Mouse (Mus musculus): ENCODE data around the gene Hoxa6. TPM values are rescaled to one million over a fixed set of nuclear protein-coding genes. Genes with fewer than 3 reads are reported as not detected.

Gene Hoxa6
- total RNA-seq, 2 experiments from 2014 or later: not detected

- DNase-seq (ENCODE audit: low spot score in 2 of 2): no peak
- Histone ChIP-seq H3K4me3 (no peak overlapping the region), H3K27ac (no peak overlapping the region)
- no peak for TF ChIP-seq CTCF (conservative IDR thresholded peaks at IDR 0.05)
Measured at GRCm38 (mm10) chr6:52228475-52229465, 20.2 kb upstream of the Hoxa6 start.

DNA sequence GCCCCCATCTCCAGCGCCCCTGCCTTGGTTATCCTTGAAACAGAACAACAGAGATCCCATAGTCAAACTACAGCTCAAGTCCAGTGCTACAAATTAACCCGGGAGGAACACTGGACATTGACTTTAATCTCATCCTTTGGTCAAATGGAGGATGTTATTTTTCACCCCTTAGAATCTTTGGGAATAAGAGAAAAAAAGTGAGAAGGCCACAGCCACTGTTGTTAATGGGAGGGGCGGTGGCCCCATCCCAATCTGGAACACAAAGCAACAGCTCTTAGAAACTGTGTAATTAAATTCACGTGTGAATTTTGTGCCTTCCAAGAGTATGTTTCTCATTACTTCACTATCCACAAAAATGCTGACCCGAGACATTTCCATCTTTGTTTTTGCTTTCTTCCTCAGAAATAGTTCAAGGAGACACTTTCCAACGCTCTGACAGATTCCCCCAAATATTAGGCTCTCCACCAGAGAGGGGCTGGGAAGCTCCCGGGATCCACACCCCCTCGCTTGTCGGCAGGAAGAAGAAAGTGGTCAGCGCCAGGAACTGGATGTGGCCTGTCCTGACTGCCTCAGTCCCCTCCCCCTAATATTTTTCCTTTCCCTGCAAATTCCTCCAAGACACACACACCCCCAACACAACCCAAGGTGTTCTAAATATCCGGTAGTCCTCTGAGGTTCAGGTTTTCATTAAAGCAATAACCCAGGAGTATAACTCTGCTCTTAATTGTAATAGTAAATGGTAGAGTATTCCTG is 19.1 kb upstream of the Hoxa6 start:
- no peak overlapping the region for H3K4me3 ChIP-seq
- no peak for DNase-seq (ENCODE audit: low spot score in 2 of 2)
- no peak overlapping the region for H3K27ac ChIP-seq
- no peak for TF ChIP-seq CTCF (conservative IDR thresholded peaks at IDR 0.05)

GRCm38 (mm10) chr6:52226569-52227257 is 18.2 kb upstream of the Hoxa6 start:
- Histone ChIP-seq H3K4me3 (no peak overlapping the region), H3K27ac (no peak overlapping the region)
- TF ChIP-seq CTCF (conservative IDR thresholded peaks at IDR 0.05): no peak
- no peak for DNase-seq (ENCODE audit: low spot score in 2 of 2)

DNA sequence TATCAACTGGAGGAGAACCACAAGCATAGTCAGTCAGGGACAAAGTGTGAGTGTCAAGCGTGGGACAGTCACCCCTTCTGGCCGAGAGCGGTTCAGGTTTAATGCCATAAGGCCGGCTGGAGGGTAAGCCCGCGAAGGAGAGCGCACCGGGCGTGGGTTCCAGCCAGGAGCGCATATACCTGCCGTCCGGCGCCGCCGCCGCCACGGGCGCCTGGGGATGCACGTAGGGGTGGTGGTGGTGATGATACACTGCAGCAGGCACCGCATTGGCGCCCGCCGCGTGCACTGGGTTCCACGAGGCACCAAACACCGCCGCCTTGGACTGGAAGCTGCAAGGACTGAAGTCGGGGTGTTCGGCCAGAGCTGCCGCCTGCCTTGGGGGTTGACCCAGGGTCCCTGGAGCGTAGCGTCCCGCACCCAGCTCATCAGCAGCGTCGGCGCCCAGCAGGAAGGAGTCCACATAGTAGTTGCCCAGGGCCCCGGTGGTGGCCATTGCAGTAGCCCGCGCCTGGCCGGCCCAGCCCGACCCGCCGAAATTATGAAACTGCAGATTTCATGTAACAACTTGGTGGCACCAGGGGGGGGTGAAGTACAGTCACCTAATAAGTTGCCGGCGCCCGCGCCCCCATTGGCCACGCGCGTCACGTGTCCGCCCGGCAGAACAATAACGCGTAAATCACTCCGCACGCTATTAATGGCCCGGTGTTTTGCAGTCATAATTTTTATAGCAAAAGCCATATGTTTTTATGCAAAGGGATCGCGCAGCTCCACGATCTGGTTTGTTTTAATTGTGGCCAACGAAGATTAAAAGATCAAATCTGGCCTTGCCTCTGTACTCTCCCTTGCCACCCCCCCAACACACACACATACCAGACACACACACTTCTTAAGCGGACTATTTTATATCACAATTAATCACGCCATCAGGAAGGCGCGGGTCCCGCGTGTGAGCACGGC is 17.4 kb upstream of the Hoxa6 start:
- H3K4me3 ChIP-seq: no peak overlapping the region
- TF ChIP-seq CTCF (conservative IDR thresholded peaks at IDR 0.05): no peak
- no peak for DNase-seq (ENCODE audit: low spot score in 2 of 2)
- H3K27ac ChIP-seq: no peak overlapping the region

DNA sequence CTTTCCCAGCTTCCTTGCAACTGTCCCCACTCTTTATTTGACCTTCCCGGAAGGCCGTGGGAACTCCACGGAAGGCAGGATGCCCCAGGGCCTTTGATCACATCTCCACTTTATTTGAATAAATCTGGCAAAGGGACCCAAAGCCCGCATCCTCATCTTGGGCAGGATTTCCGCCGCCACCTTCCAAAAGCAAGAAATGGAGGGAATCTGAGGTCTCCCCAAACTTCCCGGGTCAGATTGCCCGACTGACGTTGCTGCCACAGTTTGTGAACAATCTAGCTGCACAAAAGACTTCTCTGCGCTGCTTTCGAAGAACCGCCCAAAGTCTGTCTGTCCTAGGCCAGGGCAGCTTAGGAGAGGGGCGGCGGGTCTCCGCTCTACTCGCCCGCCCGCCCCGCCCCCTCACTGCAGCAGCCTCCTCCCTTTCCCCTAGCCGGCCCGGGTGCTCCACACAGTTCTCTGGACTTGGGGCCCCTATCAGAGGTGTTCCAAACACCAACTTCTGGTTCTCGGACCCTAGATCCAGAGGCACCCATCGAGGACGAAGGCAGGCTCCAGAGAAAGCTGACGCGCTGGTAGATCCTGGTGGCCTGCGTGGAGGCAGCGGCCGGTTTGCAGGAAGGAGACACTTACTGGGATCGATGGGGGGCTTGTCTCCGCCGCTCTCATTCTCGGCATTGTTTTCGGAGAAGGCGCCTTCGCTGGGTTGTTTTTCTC is 16.5 kb upstream of the Hoxa6 start:
- TF ChIP-seq CTCF (conservative IDR thresholded peaks at IDR 0.05): no peak
- DNase-seq (ENCODE audit: low spot score in 2 of 2): no peak
- no peak overlapping the region for H3K4me3 ChIP-seq
- no peak overlapping the region for H3K27ac ChIP-seq

- no peak for TF ChIP-seq CTCF (conservative IDR thresholded peaks at IDR 0.05)
- DNase-seq (ENCODE audit: low spot score in 2 of 2): no peak
- no peak overlapping the region for H3K4me3 ChIP-seq
- H3K27ac ChIP-seq: no peak overlapping the region
Measured at GRCm38 (mm10) chr6:52223939-52224760, 15.6 kb upstream of the Hoxa6 start.

DNA sequence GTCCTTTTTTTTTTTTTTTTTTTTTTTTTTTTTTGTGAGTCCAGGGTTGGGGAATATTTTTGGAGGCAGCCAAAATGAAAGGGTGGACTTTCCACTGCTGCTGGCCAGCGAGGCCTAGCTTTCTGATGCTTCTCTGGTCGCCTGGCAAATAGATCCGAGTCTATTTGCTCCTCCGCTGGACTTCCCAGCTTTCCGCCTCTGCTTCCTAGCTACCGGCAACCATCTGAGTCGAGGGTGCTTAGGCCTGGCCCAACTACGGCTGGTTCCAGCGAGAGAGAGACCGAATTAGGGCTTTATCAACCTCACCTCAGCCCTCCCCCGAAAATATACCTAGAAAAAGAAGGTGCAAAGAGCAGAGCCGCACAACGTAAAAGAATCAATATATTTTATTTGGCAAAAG is 14.2 kb upstream of the Hoxa6 start:
- no peak for TF ChIP-seq CTCF (conservative IDR thresholded peaks at IDR 0.05)
- Histone ChIP-seq H3K27ac (no peak overlapping the region), H3K4me3 (no peak overlapping the region)
- no peak for DNase-seq (ENCODE audit: low spot score in 2 of 2)

DNA sequence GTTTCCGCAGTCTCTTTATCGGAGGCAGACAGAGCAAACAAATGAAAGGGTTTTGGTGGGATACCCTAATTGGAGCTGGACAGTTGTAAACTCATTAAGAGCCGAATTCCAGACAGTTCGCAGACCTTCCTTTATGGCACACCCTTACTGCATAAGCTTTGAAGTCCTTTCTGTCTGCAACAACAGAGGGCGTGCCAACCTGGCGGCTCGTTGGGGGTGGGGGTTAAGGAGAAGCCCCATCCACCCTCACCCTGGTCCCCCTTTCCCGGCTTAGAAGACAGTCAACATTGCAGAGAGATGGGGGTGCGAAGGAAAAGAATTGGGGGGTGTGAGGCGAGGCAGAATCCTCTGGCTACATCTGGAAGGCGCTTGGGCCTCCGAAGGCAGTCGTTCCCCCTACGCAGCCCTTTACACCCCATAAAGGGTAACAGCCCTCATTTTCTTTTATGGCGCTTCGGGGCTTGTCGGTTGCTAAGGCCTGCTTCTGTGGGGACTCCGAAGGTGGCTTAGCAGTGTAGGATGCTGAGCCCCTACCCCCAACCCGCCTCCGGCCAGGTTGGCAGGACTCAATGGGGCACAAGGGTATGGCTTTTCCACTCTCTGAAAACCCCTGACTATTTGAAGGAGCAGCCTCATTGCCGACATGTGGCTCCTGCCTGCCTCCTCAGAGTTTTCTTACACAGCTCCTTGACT is 13.6 kb upstream of the Hoxa6 start:
- H3K27ac ChIP-seq: no peak overlapping the region
- H3K4me3 ChIP-seq: peak overlapping the region; percentile 63; the same call in 1 of the 2 replicates
- no peak for DNase-seq (ENCODE audit: low spot score in 2 of 2)
- TF ChIP-seq CTCF (conservative IDR thresholded peaks at IDR 0.05): no peak

GRCm38 (mm10) chr6:52221337-52221992 is 12.9 kb upstream of the Hoxa6 start, which contains the start of gene Hoxa7:
Gene Hoxa7, minus strand, starts transcription at chr6:52221854.
- peak; percentile 100 for TF ChIP-seq CTCF (conservative IDR thresholded peaks at IDR 0.05)

More at GRCm38 (mm10) chr6:52221337-52221992, 12.9 kb upstream of the Hoxa6 start, which contains the start of gene Hoxa7:
- H3K4me3 ChIP-seq: peak within 1 kb of the TSS; percentile 63
- H3K27ac ChIP-seq: no peak within 1 kb of the TSS
- peak; percentile 68 to 81 for DNase-seq (ENCODE audit: low spot score in 2 of 2)
